Mouse (Mus musculus) intestine, embryonic 15.5 days (tissue): ENCODE data around the gene Cxxc4. TPM values are rescaled to one million over a fixed set of nuclear protein-coding genes. Genes with fewer than 3 reads are reported as not detected.

Source experiments
- ATAC-seq: fragments of 200-750 bp; cut with Nextera tagmentation; 2 replicates; pipeline ENCODE4 v1.8.0; 2017; ENCODE audit warnings: moderate TSS enrichment, moderate library complexity
- H3K27ac ChIP-seq: fragments of 300-500 bp; sonication (generic); 2 replicates; pipeline ENCODE4 v1.5.1; 2015; ENCODE audit warnings: mild to moderate bottlenecking, inconsistent platforms
- H3K27me3 ChIP-seq: fragments of 300-500 bp; sonication (generic); replicated peaks from 2 replicates; pipeline ENCODE4 v1.6.1; 2015; ENCODE audit warnings: inconsistent platforms
- H3K36me3 ChIP-seq: fragments of 300-500 bp; sonication (generic); 2 replicates; pipeline ENCODE4 v1.6.1; 2015; ENCODE audit warnings: inconsistent platforms
- H3K4me1 ChIP-seq: fragments of 300-500 bp; sonication (generic); replicated peaks from 2 replicates; pipeline ENCODE4 v1.6.1; 2015; ENCODE audit warnings: inconsistent platforms
- H3K4me2 ChIP-seq: fragments of 300-500 bp; sonication (generic); replicated peaks from 2 replicates; pipeline ENCODE4 v1.6.1; 2015; ENCODE audit warnings: mild to moderate bottlenecking, inconsistent platforms
- H3K4me3 ChIP-seq: fragments of 300-500 bp; sonication (generic); replicated peaks from 2 replicates; pipeline ENCODE4 v1.5.1; 2015; ENCODE audit warnings: inconsistent platforms
- H3K9ac ChIP-seq: fragments of 300-500 bp; sonication (generic); 2 replicates; pipeline ENCODE4 v1.6.1; 2015; ENCODE audit warnings: inconsistent platforms
- H3K9me3 ChIP-seq: fragments of 300-500 bp; sonication (generic); 2 replicates; pipeline ENCODE4 v1.6.1; 2016; ENCODE audit warnings: inconsistent platforms
- WGBS: fragments of 180-500 bp; shearing (Covaris S2); methylation state at CpG from one replicate; pipeline ENCODE4 v1.1.7; 2015; 5-methylcytosine and 5-hydroxymethylcytosine counted together
- microRNA counts: library from miRNA; unstranded; fragments of <30 nt; microRNA quantifications from one replicate; lab custom pipeline; 2016
- polyA plus RNA-seq: library from polyadenylated mRNA; unstranded; fragments of >200 nt; fragmentation: Nextera tagmentation; extraction: Ambion mirVana; gene quantifications from 2 replicates; pipeline ENCODE4 v1.2.1, GENCODE M21; 2015

The Cxxc4 gene
- polyA plus RNA-seq, 1 experiment from 2014 or later: 3.8 TPM

- Histone ChIP-seq H3K4me3 (no peak overlapping the region), H3K4me1 (no peaks in the 10 kb centered on the region), H3K27me3 (no peaks in the 10 kb centered on the region), H3K9me3 (no peaks in the 10 kb centered on the region), H3K4me2 (no peak overlapping the region), H3K27ac (no peak overlapping the region), H3K36me3 (no peaks in the 10 kb centered on the region), H3K9ac (no peak overlapping the region)
- ATAC-seq: no peak
These were observed 43.4 kb downstream of the Cxxc4 start for GRCm38 (mm10) chr3:134279655-134280054.

- H3K4me2 ChIP-seq: peak overlapping the region; percentile 33
These were observed 45.5 kb downstream of the Cxxc4 start for GRCm38 (mm10) chr3:134281527-134282370.

GRCm38 (mm10) chr3:134295217-134295616 is 58.9 kb downstream of the Cxxc4 start:
- Histone ChIP-seq H3K4me3 (no peak overlapping the region), H3K9me3 (no peaks in the 10 kb centered on the region), H3K4me2 (no peak overlapping the region), H3K4me1 (no peaks in the 10 kb centered on the region), H3K27ac (no peak overlapping the region), H3K36me3 (no peaks in the 10 kb centered on the region), H3K9ac (no peak overlapping the region), H3K27me3 (no peaks in the 10 kb centered on the region)
- no peak for ATAC-seq
- WGBS: 67% methylated on average over 6 of the region's 6 CpGs

More at GRCm38 (mm10) chr3:134281527-134282370, 45.5 kb downstream of the Cxxc4 start:
- WGBS: 31% methylated on average over 14 of the region's 14 CpGs
- no peak overlapping the region for H3K4me3 ChIP-seq
- no peak for ATAC-seq
- no peaks in the 10 kb centered on the region for H3K4me1 ChIP-seq
- no peak overlapping the region for H3K27ac ChIP-seq
- H3K9me3 ChIP-seq: no peaks in the 10 kb centered on the region
- no peaks in the 10 kb centered on the region for H3K27me3 ChIP-seq
- no peaks in the 10 kb centered on the region for H3K36me3 ChIP-seq
- H3K9ac ChIP-seq: no peak overlapping the region

- Histone ChIP-seq H3K9me3 (no peaks in the 10 kb centered on the region), H3K36me3 (no peaks in the 10 kb centered on the region), H3K27me3 (no peaks in the 10 kb centered on the region), H3K4me1 (no peaks in the 10 kb centered on the region; the same call in 1 of the 2 replicates), H3K27ac (no peak overlapping the region), H3K9ac (no peak overlapping the region), H3K4me2 (peak overlapping the region; percentile 42), H3K4me3 (peak overlapping the region; percentile 1; the same call in 1 of the 2 replicates)
- WGBS: 25% methylated on average over 21 of the region's 21 CpGs
- ATAC-seq: peak; percentile 43; the same call in 1 of the 2 replicates
These were observed 66.6 kb downstream of the Cxxc4 start for GRCm38 (mm10) chr3:134302681-134303491.

- Histone ChIP-seq H3K4me2 (peak overlapping the region; percentile 42; the same call in 1 of the 2 replicates), H3K4me1 (no peaks in the 10 kb centered on the region; the same call in 1 of the 2 replicates), H3K9me3 (no peaks in the 10 kb centered on the region), H3K27ac (no peak overlapping the region), H3K4me3 (no peak overlapping the region), H3K9ac (no peak overlapping the region), H3K36me3 (no peaks in the 10 kb centered on the region), H3K27me3 (no peaks in the 10 kb centered on the region)
- ATAC-seq: no peak
- WGBS: 67% methylated on average over 3 of the region's 3 CpGs
These were observed 67.2 kb downstream of the Cxxc4 start for GRCm38 (mm10) chr3:134303492-134303808.

- 50% methylated on average over 4 of the region's 4 CpGs for WGBS
These were observed 70.2 kb downstream of the Cxxc4 start for GRCm38 (mm10) chr3:134306507-134306906.

GRCm38 (mm10) chr3:134307801-134308200 is 71.5 kb downstream of the Cxxc4 start:
- Histone ChIP-seq H3K27me3 (no peaks in the 10 kb centered on the region), H3K9me3 (no peaks in the 10 kb centered on the region), H3K4me1 (no peaks in the 10 kb centered on the region; the same call in 1 of the 2 replicates), H3K4me3 (no peak overlapping the region), H3K4me2 (no peak overlapping the region), H3K9ac (no peak overlapping the region), H3K27ac (no peak overlapping the region), H3K36me3 (no peaks in the 10 kb centered on the region)
- no peak for ATAC-seq

More at GRCm38 (mm10) chr3:134306507-134306906, 70.2 kb downstream of the Cxxc4 start:
- no peak overlapping the region for H3K4me3 ChIP-seq
- no peaks in the 10 kb centered on the region for H3K27me3 ChIP-seq
- no peak overlapping the region for H3K4me2 ChIP-seq
- ATAC-seq: no peak
- no peak overlapping the region for H3K27ac ChIP-seq
- no peaks in the 10 kb centered on the region for H3K9me3 ChIP-seq
- H3K9ac ChIP-seq: no peak overlapping the region
- no peaks in the 10 kb centered on the region for H3K36me3 ChIP-seq
- H3K4me1 ChIP-seq: no peaks in the 10 kb centered on the region; the same call in 1 of the 2 replicates

MicroRNA genes within 50 kb of the gene (microRNA counts, 519-probe panel; counts per million panel counts)
- microRNA mmu-miR-1895 (lab: Ali Mortazavi, UCI): 2,054 counts per million, percentile 47 among the panel's probes with 10 or more counts
